Mouse (Mus musculus) C2C12 (cell line): ENCODE measurements at regions not wholly inside any gene's neighbourhood (a gene's known extent, or its start where the extent isn't known, plus 50 kb on each side); places are given as distances from the start of the nearest gene placed in this dataset.

Source experiments
- H3K27me3 ChIP-seq: one replicate; pipeline ENCODE4 v1.6.1; 2011; ENCODE audit not compliant: control insufficient read depth, insufficient read depth, insufficient read length
- H3K36me3 ChIP-seq: one replicate; pipeline ENCODE4 v1.6.1; 2011; ENCODE audit not compliant: control insufficient read depth, insufficient read depth
- H3K4me3 ChIP-seq: one replicate; pipeline ENCODE4 v1.5.1; 2011; ENCODE audit warnings: mild to moderate bottlenecking, control low read depth; ENCODE audit not compliant: poor library complexity, insufficient read depth, severe bottlenecking
- H3K79me2 ChIP-seq: one replicate; pipeline ENCODE4 v1.6.1; 2011; ENCODE audit not compliant: control insufficient read depth, insufficient read depth
- H3K79me3 ChIP-seq: one replicate; pipeline ENCODE4 v1.6.1; 2011; ENCODE audit warnings: low read depth, control low read depth
- H3ac ChIP-seq: one replicate; pipeline ENCODE3; 2011; ENCODE audit warnings: low read depth; ENCODE audit not compliant: control insufficient read depth, insufficient read length
- CEBPB ChIP-seq: IDR thresholded peaks from one replicate; pipeline ENCODE4 v1.6.1; 2011; ENCODE audit warnings: low read depth, mild to moderate bottlenecking, control low read depth, moderate library complexity
- CTCF ChIP-seq: IDR thresholded peaks from one replicate; pipeline ENCODE4 v1.5.1; 2011; ENCODE audit not compliant: control insufficient read depth, insufficient read depth, insufficient read length
- FOSL1 ChIP-seq: IDR thresholded peaks from one replicate; pipeline ENCODE4 v1.8.0; 2011; ENCODE audit warnings: mild to moderate bottlenecking, low read length; ENCODE audit not compliant: poor library complexity, insufficient read depth, severe bottlenecking
- MAX ChIP-seq: IDR thresholded peaks from one replicate; pipeline ENCODE4 v1.6.1; 2011; ENCODE audit warnings: mild to moderate bottlenecking, control low read depth
- MYOD1 ChIP-seq: IDR thresholded peaks from one replicate; pipeline ENCODE4 v1.6.1; 2011; ENCODE audit warnings: low read depth; ENCODE audit not compliant: control insufficient read depth, insufficient read length
- MYOG ChIP-seq: IDR thresholded peaks from one replicate; pipeline ENCODE4 v1.6.1; 2011; ENCODE audit not compliant: control insufficient read depth, insufficient read length; ENCODE audit errors: extremely low read depth
- USF1 ChIP-seq: IDR thresholded peaks from one replicate; pipeline ENCODE4 v1.6.1; 2011; ENCODE audit warnings: low read depth, mild to moderate bottlenecking, control low read depth, moderate library complexity

- no peak overlapping the region for H3ac ChIP-seq
- H3K79me2 ChIP-seq, result no peaks in the 10 kb centered on the region
- H3K27me3 ChIP-seq, result no peaks in the 10 kb centered on the region
- H3K4me3 ChIP-seq, result no peak overlapping the region
- H3K36me3 ChIP-seq, result no peaks in the 10 kb centered on the region
- H3K79me3 ChIP-seq, result no peaks in the 10 kb centered on the region
- no peak for TF ChIP-seq FOSL1
- TF ChIP-seq CEBPB, result no peak
- TF ChIP-seq MAX, result no peak
- no peak for TF ChIP-seq CTCF
- no peak for TF ChIP-seq MYOD1
- TF ChIP-seq MYOG, result no peak
- no peak for TF ChIP-seq USF1
These were observed 553.6 kb upstream of the Tmpo start for GRCm38 (mm10) chr10:91734691-91735090.

DNA sequence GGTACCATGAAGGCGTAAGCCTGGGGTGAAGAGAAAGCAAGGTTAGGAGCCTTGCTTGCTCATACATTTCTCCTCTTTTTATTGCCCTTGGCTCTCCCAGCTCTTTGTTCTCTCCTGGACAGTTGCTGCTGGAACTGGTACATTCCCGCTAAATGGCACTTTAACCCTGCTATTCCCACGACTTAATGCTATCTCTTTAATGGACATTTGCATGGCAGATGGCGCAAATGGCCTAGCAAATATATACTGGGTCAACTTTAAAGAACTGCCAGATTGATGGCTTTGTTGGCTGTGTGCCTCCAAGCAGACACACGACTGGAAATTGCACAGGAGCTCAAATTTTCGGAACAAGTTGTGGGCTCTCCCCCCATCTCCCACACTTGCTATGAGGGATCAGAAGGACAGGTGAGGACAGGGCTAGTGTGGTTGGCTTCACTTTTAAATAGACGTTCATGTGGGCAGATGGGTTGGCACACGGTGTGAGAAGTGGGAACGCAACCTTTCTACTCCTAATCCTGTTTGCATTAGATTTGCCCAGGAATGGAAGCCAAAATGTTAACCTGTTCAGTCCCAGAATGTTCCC lies 551.0 kb upstream of the Tmpo start:
- TF ChIP-seq CEBPB (no peak), MAX (no peak), FOSL1 (no peak), CTCF (no peak)
- H3K36me3 ChIP-seq, result no peaks in the 10 kb centered on the region
- no peak overlapping the region for H3K4me3 ChIP-seq

DNA sequence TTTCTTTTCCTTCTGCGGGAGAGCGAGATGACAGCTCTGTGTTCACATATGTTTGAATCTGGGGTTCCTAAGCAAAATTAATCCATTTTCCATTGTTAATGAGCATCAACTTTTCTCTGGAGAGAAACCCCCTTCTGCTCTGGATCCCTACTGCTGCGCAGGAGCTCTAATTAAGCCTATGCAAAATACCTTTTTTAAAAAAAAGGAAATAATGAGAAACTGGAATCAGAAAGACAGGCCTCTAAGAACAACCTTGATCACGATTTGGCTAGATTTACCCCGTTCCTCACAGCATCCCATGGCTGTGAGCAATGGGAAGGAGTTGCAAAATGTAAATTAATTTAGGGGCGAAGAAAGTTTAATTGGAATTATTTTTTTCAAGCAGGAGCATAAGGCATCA lies 548.9 kb upstream of the Tmpo start:
- TF ChIP-seq CEBPB, result no peak
- TF ChIP-seq CTCF, result no peak
- TF ChIP-seq FOSL1, result no peak
- no peak for TF ChIP-seq MYOG
- TF ChIP-seq MAX, result no peak
- no peak for TF ChIP-seq MYOD1
- TF ChIP-seq USF1, result no peak
- H3K4me3 ChIP-seq, result no peak overlapping the region
- H3K27me3 ChIP-seq, result no peaks in the 10 kb centered on the region
- H3K36me3 ChIP-seq, result no peaks in the 10 kb centered on the region
- H3K79me2 ChIP-seq, result no peaks in the 10 kb centered on the region
- no peaks in the 10 kb centered on the region for H3K79me3 ChIP-seq
- no peak overlapping the region for H3ac ChIP-seq

More for the DNA sequence above, 551.0 kb upstream of the Tmpo start:
- Histone ChIP-seq H3K79me2 (no peaks in the 10 kb centered on the region), H3ac (no peak overlapping the region), H3K79me3 (no peaks in the 10 kb centered on the region), H3K27me3 (no peaks in the 10 kb centered on the region)

- no peak overlapping the region for H3ac ChIP-seq
- TF ChIP-seq FOSL1 (no peak), CEBPB (no peak), USF1 (no peak), MYOD1 (no peak), CTCF (no peak), MYOG (no peak), MAX (no peak)
- no peaks in the 10 kb centered on the region for H3K79me3 ChIP-seq
- H3K36me3 ChIP-seq, result no peaks in the 10 kb centered on the region
- H3K79me2 ChIP-seq, result no peaks in the 10 kb centered on the region
- H3K4me3 ChIP-seq, result no peak overlapping the region
- H3K27me3 ChIP-seq, result no peaks in the 10 kb centered on the region
These were observed 538.7 kb upstream of the Tmpo start for GRCm38 (mm10) chr10:91719561-91720371.

DNA sequence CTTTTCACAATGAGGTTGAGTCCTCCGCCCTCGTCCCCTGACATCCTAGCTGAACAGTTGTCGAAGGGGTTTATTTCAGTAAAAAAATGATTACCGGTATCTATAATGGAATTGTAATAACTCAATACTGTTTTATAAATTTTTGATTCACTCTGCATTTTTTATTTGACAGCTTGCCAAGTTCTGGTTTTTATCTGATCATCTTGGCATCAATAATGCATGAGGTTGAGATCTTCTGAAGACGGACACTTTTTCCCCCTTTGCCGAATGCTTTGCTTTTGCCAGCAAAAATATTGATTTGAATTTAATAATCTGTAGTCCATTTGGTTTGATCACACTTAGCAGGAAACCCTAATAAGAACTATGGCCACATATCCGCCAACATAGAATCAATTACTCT lies 535.5 kb upstream of the Tmpo start:
- no peaks in the 10 kb centered on the region for H3K27me3 ChIP-seq
- H3K79me3 ChIP-seq, result no peaks in the 10 kb centered on the region
- H3K79me2 ChIP-seq, result no peaks in the 10 kb centered on the region
- H3K36me3 ChIP-seq, result no peaks in the 10 kb centered on the region
- no peak overlapping the region for H3K4me3 ChIP-seq
- no peak overlapping the region for H3ac ChIP-seq
- TF ChIP-seq MYOG (no peak), FOSL1 (no peak)

GRCm38 (mm10) chr10:91714648-91715047 lies 533.5 kb upstream of the Tmpo start:
- no peaks in the 10 kb centered on the region for H3K79me2 ChIP-seq
- no peak overlapping the region for H3K4me3 ChIP-seq

More at GRCm38 (mm10) chr10:91714648-91715047, 533.5 kb upstream of the Tmpo start:
- Histone ChIP-seq H3K79me3 (no peaks in the 10 kb centered on the region), H3K27me3 (no peaks in the 10 kb centered on the region), H3ac (no peak overlapping the region), H3K36me3 (no peaks in the 10 kb centered on the region)
- no peak for TF ChIP-seq MYOG
- no peak for TF ChIP-seq FOSL1
- TF ChIP-seq CTCF, result no peak
- no peak for TF ChIP-seq USF1
- TF ChIP-seq MAX, result no peak
- no peak for TF ChIP-seq MYOD1
- no peak for TF ChIP-seq CEBPB
